Mouse (Mus musculus) C2C12 (cell line): ENCODE measurements around the gene Lefty1.

Experiments used
- CEBPB ChIP-seq: IDR thresholded peaks from one replicate; pipeline ENCODE4 v1.6.1; 2011; ENCODE audit warnings: low read depth, mild to moderate bottlenecking, control low read depth, moderate library complexity
- CTCF ChIP-seq: IDR thresholded peaks from one replicate; pipeline ENCODE4 v1.5.1; 2011; ENCODE audit not compliant: control insufficient read depth, insufficient read depth, insufficient read length
- FOSL1 ChIP-seq: IDR thresholded peaks from one replicate; pipeline ENCODE4 v1.8.0; 2011; ENCODE audit warnings: mild to moderate bottlenecking, low read length; ENCODE audit not compliant: poor library complexity, insufficient read depth, severe bottlenecking
- MAX ChIP-seq: IDR thresholded peaks from one replicate; pipeline ENCODE4 v1.6.1; 2011; ENCODE audit warnings: mild to moderate bottlenecking, control low read depth
- MYOD1 ChIP-seq: IDR thresholded peaks from one replicate; pipeline ENCODE4 v1.6.1; 2011; ENCODE audit warnings: low read depth; ENCODE audit not compliant: control insufficient read depth, insufficient read length
- MYOG ChIP-seq: IDR thresholded peaks from one replicate; pipeline ENCODE4 v1.6.1; 2011; ENCODE audit not compliant: control insufficient read depth, insufficient read length; ENCODE audit errors: extremely low read depth
- USF1 ChIP-seq: IDR thresholded peaks from one replicate; pipeline ENCODE4 v1.6.1; 2011; ENCODE audit warnings: low read depth, mild to moderate bottlenecking, control low read depth, moderate library complexity

DNA sequence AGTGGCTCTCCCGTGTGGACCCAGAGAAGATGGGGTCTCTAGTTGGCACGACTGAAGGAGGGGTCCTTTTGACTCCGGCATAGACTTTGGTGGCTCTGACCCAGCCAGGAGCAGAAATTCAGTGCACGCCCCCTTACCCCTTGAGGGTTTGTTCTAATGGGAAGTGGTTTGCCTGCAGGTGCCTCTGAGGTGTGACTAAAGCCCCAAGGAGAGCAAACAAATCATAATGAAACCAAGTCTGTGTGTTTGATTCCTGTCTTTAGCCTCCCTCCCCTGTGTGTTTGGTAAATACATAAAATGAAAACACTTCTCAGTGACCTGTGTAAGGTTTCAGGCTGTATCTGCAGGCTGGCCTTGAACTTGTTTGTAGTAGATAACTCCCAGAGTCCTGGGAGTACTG lies 8.5 kb upstream of the Lefty1 start:
- TF ChIP-seq CTCF: no peak
- no peak for TF ChIP-seq MYOD1
- TF ChIP-seq FOSL1: no peak
- TF ChIP-seq MAX: no peak
- no peak for TF ChIP-seq MYOG
- TF ChIP-seq USF1: no peak
- no peak for TF ChIP-seq CEBPB
